Mouse (Mus musculus) adrenal gland, postnatal 36 days (tissue): ENCODE data around the gene Car10. TPM values are rescaled to one million over a fixed set of nuclear protein-coding genes. Genes with fewer than 3 reads are reported as not detected.
A peak's percentile ranks its signal among the peaks of the same experiment; 100 is the strongest.

Experiments
- DNase-seq, 2 experiments: peaks; one replicate each; pipeline ENCODE4 v3.0.0; 2021; ENCODE audit warnings: mixed read lengths in 1 of 2
- long read RNA-seq, 2 experiments: library from polyadenylated mRNA; stranded (forward); transcript quantifications; one replicate each; pipeline ENCODE4 v2.0.0; 2021; ENCODE audit warnings: borderline sequencing depth in 2 of 2
- total RNA-seq, 2 experiments: library from RNA; stranded (reverse); gene quantifications; 2 replicates each; pipeline ENCODE4 v1.2.3; 2021

Car10 gene
- total RNA-seq = under 1 TPM; 0.07 to 0.10 TPM
- long read RNA-seq, experiment 1 = 0 reads
- long read RNA-seq, experiment 2 = 0 reads

DNA sequence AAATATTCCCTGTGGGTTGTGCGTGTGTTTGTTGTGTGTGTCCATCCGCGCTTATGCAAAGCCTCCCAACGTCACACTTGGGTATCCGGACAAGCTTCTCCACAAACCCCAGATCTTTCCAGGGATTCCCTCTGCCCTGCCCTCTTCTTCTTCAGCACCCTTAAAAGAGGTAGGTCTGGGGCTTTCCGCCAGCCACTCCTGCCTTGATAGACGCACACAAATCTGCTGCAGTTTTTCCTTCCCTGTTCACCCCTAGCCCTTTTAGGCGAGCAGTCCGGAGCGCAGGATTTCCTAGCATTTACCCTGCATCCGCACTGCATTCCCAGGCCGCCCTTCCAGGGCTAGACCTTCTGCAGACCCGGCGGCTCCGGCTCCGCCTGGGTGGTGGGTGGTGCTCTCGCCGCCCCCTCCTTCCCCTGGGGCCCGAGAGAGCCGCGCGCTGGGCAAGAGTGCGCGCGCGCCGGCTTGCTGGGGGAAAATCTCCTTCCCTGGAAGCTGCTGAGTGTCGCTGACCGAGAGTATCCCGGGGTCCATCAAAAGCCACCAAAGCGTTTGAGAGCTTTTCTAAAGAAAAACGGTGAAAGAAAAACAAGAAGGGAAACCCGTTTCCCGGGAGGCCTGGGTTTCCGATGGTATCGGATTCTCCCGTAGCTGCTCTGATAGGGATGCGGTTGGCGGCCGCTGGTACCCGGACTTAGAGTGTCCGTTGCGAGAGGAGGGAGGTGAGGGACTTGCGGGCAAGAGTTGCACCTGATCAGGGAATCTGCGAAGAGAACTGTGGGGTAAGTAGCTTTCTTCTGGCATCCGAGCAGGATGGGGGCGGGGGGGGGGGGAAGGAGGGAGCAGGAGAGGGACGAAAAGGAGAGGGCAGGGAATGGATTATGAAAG, at the start of gene Car10:
Car10 (plus strand) TSS at position 88 of the 888 bp plus-strand sequence.
- DNase-seq = no peak

DNA sequence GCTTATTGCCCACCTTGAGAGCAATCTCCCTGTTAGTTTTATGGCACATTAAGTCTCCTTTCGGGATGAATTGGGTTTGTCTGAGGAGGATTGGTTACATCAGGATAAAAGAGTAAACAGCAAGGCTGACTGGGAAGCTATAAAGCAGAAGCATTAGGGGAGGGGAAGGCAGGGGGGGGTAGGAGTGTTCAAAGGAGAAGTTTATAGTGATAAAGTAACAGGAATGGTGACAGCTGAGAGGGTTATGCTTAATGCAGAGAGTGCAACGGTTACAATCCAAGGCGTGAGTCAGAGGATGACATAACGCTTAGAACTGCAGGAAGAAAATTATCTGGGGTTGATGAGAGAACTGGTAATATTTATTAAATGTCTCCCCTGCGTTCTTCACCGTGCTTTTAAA, 32.8 kb upstream of the Car10 start:
- no peak for DNase-seq

DNA sequence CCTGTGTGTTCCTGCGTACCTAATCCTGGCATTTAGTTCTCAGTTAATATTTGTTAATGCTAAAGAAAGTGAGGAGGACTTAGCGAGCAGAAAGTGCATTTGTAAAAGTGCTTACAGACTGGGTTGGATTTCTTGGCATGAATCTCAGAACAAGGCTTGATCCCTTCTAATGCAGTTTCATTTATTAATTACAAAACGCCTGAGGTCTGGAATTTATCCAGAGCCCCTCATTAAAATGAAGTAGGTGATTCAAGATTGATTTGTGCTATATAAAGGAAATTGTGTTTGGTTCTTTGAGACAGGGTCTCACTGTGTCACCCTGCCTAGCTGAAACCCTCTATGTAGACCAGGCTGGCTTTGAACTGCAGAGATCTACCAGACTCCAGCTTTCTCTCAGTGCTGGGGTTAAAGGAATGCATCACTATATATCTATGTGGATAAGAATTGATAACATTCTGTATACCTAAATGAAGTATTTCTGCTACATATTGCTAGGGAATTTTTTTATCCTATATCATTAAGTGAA, 32.1 kb upstream of the Car10 start:
- DNase-seq = no peak

DNA sequence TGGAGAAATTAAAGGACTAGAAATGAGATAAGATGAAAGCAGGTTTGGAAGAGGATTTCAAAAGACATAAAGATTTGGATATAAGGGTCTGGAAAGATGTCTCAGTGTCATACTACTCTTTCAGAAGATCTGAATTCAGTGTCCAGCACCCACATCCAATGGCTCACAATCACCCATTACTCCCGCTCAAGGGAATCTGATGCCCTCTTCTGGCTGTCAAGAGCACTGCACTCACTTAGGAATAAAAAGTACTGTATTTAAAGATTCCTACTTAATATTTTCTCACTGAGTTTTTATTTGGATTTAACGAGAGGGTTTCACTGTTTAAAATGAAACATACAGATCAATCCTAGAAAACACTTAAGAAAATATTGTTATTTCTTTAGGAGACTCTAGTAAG, 2.2 kb upstream of the Car10 start:
- DNase-seq = no peak

DNA sequence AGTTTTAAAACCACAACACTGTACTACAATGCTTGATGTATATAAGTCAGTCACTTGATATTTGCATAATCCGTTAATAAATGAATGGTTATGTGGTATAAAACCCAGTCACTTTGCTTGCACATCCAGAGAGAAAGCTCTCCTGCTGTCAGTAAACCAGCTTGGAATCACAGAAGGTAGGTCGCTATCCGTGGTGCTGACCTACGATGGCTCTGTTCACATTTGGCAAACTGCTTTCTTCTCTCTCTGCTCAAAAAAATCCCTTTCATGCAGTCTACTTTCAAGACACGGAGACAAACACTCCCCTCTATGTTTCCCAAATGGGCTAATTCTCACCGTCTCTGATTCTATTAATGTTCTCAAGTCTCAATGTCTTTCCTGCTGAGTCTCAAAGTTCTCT, 827 bp upstream of the Car10 start:
- DNase-seq = peak; percentile 45 to 59

DNA sequence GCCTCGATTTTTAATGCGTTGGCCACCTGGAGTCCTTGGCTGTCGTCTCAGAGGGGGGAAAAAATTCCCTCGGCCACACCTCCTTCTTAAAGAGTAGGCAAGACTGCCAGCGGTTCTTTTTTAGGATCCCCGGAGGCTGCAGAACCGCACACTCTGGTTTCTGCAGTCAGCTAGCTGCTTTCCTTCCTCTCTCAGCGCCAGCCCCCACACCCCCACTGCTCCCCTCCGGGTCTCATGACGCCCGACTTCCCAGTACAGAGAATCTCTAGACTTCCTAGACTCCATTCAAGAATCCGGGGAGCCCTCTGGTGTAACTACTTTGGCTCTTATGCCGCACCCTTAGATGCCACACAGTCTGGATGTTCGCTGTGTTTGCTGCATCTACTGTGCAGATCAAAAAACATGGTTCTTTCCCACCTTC, 387 bp upstream of the Car10 start:
- DNase-seq = no peak

DNA sequence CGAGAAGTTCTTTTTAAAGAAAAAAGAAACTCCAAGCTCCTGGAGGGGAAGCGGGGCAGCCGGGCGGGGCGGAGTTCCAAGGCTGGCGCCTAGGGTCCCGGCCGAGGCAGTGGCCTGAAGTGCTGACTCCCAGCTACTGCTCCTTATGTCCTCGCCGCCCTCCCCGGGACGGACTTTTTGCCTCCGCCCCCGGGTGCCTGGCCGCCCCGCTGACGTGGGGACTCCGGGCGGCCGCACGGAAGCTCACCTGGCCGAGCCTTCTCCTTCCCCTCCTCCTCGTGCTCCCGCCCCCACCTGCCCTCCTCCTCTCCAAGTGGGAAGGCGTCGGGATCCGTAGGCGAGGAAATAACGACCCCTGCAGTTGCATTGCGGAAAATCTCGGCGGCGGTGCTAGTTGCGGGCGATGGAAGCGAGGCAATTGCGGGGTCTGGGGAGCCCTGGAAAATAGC, 1.1 kb downstream of the Car10 start:
- no peak for DNase-seq

DNA sequence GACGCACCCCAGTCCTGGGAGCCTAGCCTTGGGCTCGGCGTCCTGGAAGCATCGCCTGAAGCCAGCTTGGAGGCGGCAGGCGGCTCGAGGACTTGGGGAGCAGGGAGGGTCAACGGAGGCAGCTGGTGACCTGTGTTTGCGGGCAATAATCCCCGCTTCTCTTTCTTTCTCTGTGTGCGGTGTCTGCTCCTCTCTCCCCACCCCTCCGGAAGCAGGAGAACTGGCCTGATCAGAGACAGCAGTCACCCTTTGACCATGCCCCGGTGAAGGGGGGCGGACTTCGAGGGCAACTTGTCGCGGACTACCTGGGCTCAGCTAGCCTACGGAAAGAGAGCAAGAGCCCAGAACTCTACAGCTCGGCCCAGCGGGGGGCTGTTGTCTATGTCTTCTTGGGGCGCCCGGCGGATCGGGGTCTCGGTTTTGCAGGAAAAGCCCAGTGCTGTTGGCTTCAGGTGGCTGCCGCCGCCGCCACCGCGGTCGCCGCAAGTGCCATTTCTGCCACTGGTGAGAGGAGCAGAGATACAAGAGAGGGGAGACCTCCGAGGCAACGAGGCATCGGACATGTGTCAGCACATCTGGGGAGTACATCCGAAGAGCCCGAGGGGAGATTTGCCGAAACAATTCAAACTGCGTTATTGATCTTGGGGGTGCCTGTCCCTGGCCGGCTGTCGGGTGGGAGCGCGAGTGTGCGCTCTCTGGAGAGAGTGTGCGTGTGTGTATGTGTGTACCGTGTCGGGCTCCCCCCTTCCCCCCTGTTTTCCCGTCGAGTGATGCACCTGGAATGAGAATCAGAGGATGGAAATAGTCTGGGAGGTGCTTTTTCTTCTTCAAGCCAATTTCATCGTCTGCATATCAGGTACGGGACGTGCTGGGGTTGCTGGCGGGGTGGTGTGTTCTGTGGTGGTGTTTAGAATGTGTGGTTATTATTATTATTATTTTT, 1.9 kb downstream of the Car10 start:
- DNase-seq = no peak

DNA sequence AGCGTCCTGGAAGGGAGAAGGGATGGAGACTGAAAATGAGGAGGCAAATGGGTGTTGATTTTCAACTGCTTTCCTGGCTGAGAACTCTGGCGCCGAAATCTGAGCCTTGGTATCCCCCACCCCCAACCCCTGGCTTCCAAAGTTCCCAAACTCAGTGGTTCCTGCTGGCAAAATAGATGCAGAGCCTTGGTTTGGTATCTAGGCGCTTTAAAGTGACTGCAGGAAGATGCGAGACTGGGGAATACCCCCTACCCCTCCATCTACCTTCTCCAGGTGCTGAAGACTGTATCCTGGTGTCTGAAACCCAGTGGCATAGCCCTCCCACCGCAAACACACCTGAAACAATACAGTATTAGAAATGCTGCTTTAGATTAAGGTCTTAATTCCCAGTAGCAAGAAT, 2.8 kb downstream of the Car10 start:
- no peak for DNase-seq

DNA sequence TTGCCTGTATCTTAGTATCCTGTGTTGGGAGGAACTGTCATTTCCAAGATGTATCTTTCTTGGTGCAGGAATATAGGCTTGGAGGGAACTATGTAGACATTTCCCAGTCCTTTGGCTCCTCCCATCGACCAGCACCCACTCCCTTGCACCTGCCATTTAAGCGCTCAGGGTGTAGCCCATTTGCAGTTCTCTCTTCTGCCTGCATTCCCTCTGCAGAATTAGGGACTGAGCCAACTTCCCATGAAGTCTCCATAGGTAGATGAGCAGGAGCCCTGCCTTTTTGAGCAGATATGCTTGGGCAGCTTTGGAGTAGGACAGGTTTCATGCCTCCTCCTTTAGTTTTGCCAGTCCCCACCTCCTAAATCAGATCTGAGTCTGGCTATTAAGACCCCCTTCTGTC, 3.3 kb downstream of the Car10 start:
- no peak for DNase-seq

DNA sequence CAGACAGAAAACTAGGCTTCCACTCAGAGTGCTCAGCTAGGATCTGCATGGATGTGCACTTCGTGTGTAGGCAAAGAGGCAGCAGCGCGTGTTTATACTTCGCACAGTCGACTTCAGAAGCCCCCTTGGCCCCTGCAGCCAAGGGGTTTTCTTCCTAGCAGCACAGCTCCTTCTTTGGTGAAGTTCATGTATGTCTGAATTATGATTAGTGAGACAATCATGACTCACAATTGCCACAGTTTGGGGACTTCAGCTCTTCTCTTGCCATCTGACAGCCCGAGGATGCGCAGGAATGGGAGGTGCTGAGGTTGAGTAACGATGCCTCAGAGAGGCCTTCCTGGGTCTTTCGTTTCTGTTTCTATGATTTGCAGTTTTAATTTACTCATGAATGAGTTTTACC, 4.5 kb downstream of the Car10 start:
- no peak for DNase-seq

DNA sequence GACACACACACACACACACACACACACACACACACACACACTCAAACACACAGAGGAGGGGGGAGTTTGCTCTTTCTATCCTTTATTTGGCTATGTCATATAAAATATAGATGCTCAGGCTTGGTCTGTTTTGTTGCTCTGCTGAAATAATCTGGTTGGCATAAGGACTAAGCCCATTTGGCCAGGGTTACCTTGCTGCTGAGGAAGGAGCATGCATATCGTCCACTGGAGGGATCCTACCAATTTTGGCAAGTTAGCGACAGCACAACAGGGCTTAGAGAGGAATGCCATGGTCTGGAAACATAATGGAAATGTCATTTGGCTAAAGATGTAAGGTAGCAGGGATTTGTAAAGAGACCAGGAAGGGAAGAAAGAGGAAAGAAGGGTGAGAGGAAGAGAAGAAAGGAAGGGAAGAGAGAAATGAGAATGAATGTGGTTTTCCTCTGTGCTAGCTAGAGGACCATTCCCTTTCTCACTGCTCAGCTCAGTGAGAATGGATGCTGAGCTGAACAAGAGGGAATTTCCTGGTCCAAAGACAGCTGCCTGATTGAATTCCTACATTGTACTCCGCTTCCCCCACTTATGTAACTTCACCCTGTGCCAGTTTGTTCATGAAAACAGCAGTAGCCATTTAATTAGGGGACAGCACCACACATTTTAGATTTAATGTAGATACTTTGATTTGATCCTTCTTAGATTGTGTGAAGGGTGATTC, 5.4 kb downstream of the Car10 start:
- DNase-seq = no peak

DNA sequence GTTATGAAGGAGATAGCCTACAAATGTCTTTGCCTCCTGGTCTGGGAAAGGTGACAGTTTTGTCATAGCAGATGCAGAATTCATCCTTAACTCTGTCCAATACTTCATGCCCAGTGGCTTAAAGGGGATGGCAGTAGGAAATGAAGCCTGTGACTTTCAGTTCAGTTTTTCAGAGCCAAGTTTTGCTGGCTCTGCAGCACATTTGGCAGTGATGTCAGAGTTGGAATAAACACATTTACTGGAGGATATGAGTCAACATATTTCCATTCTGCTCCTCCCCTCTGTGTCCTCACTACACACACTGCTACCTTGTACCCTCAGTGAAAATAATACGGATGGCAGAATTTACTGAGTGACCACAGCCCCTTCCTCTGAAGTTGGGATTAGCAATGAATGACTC, 11.6 kb downstream of the Car10 start:
- no peak for DNase-seq

DNA sequence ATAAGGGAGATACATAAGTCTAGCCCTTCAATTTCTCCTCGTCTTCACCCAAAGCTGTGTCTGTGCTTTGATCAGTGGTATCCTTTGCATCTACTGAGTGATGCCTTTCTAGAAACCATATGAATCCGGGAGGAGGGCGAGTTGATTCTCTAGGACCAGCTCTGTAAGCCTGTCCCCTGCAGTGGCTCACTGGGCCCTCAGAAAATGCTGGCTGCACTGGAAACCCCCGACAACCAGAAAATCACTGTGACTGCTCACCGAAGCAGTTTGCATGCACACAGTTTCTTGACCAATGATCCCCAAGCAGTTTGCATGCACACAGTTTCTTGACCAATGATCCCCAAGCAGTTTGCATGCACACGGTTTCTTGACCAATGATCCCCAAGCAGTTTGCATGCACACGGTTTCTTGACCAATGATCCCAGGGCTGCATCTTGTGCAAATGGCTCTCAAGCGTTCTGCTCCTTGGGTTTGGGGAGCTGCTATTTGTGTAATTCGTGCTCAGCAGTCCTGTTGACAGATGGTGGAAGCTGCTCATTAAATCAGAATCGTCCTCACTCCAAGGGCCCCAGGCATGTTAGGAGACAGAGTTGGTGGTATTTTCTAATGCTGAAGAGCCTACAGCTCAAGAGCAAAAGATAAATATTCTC, 23.1 kb downstream of the Car10 start:
- no peak for DNase-seq

DNA sequence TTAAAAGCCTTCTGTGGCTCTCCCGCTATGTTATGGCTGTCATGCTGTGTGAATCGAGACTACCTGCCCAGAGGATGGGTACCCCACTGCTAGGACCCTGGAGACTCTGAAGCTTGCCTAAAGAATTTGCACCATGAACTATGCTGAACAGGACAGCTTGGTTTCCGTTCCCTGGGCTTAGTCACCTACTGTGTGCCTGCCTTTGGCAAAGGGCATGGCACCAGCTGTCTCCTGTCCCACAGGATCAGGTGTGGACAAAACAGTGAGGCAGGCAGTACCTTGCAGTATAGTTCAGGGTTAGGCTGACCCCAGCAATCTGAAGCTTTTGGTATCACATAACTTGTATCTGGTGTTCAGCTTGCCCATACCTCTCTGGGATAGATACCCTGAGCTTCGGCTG, 25.9 kb downstream of the Car10 start:
- no peak for DNase-seq

DNA sequence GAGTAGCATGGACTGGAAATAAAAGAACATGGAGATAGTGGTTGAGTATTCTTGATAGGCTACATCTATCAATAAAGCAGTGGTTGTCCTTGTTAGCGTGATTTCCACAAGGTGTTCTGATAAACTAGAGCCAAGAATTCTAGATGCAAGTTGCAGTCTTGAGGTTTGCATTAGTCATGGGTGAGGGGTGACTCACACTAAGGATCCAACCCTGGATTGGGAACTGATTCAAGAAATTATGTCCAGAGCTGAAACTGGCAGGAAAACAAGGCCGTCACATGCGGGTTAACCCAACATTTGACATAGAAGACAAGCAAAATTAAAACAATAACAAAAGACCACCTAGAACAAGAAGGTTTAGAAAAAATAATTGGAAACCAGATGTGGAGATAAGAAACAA, 28.6 kb downstream of the Car10 start:
- peak; percentile 7 for DNase-seq

DNA sequence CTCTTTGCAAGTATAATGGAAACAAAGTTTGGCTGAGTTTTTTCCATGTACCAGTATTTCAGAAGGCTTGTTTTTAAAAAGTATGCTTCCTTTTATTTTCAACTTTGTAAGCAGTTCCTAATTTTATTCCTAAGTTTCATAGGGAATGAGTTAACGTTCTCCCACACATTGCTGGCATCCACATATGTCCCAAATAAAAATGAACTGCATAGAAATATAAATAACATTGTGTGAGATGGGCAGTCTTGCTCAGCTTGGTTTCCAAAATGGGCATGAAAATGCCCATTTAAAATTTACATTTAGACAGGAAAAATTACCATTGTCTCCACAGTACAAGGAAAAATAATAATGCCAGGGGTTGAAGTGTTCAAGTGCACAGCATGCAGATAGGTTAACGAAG, 30.7 kb downstream of the Car10 start:
- DNase-seq = no peak

DNA sequence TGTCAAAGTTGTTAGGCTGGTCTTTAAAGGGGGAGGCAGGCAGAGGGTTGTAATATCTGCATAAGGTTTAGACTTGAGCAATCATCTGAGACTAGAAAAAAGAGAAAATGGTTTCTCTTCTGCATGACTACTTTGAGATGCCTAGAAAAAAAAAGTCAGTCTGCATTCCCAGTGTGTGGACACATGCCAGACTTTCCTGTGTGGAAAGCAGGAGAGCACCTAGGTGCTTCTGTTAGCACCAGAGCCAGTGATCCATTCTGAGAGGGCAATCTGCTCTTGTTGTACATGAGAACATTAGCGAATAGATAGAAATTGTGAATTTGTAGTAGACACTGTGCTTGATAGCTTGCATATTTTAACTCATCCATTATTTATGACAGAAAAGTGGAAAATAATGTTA, 40.0 kb downstream of the Car10 start:
- no peak for DNase-seq

DNA sequence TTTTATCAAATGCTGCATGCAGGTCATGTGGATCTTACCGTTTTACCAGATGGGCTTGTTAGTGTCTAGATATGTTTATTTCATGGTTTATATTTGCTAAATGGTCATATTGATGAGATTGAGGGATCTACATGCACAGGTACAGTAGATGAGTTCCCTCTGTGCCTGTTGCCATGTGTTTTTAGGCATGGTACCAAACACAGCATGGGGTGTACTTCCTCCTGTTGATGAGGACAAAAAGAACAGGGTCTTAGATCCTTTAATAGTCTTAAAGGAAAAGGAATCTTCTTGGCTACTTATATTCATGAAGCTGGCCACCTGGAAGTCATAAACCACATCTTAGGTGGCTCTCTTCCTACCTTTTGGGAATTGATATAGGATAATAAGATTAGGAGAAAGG, 43.9 kb downstream of the Car10 start:
- DNase-seq = no peak

DNA sequence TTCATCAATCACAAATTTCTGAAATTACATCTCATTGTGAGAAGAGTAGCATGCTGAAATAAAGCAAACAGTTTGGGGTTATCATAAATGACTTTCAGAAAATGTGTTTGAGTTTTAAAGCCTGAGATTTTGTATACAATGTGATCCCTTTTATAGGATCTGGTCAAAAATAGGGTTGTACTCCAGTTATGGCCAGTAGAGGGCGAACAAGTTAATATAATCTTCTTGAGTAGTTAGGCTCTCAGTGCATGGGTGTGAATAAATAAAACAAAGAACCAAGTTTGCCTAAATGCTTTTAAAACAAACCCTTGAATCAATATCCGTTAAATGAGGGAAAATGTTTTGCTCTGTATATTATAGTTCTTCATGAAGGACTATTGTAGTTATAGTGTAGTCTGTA, 46.7 kb downstream of the Car10 start:
- peak in 1 of 2 experiments; percentile 10 for DNase-seq

DNA sequence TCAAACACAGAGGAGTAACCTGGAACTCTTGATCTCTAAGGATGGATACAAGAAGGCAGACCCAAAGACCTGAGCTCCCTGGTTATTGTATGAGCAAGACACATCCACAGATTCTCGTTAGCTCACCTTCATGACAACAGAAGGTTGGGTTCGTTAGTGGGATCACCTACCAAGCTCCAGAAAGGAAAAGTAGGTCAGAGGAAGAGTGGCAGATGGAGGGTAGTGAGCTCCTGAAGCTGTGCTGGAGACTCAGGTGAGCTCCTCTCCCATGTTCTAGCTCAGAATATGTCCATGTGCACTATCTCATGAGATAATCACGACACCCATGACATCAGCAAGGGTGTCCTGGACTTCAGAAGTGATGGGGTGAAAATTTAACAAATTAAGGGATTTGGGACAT, 57.1 kb downstream of the Car10 start:
- no peak for DNase-seq

DNA sequence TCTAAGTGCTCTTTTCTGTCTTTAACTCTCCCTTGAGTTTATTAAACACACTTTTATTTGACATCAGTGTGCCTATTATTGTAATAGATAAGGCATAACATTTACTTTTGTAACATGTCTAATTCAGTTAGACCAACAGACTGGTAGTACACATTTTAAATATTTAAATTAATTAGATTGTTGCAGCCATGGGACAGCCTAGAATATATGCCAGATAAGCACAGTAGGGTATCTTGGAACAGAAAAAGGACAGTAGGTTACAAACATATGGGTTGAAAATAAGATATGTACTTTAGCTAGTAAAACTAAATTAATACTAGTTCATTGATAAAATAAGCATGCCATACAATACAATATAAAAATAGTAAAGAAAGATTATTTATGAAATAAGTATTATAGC, 74.6 kb downstream of the Car10 start:
- no peak for DNase-seq
